Mouse (Mus musculus) liver, embryonic 11.5 days (tissue): ENCODE data around the gene Gabrb3. TPM values are rescaled to one million over a fixed set of nuclear protein-coding genes. Genes with fewer than 3 reads are reported as not detected.

ENCODE experiments used
- ATAC-seq: fragments of 200-750 bp; cut with Nextera tagmentation; replicated peaks from 2 replicates; pipeline ENCODE4 v1.8.0; 2017; ENCODE audit warnings: moderate number of reproducible peaks, mild to moderate bottlenecking, moderate TSS enrichment, moderate library complexity; ENCODE audit not compliant: low FRiP score
- DNase-seq: peaks from one replicate; pipeline ENCODE4 v3.0.0-alpha.2; 2017; ENCODE audit warnings: low spot score
- H3K27ac ChIP-seq: fragments of 300-500 bp; sonication (generic); 2 replicates; pipeline ENCODE4 v1.5.1; 2014; ENCODE audit warnings: mild to moderate bottlenecking, low read depth, low read length, control low read depth
- H3K27me3 ChIP-seq: fragments of 300-500 bp; sonication (generic); replicated peaks from 2 replicates; pipeline ENCODE4 v1.6.1; 2014; ENCODE audit warnings: low read length, mixed read lengths; ENCODE audit not compliant: control insufficient read depth, insufficient read depth
- H3K36me3 ChIP-seq: fragments of 300-500 bp; sonication (generic); 2 replicates; pipeline ENCODE4 v1.6.1; 2014; ENCODE audit warnings: mild to moderate bottlenecking, low read length, moderate library complexity, mixed read lengths; ENCODE audit not compliant: control insufficient read depth, insufficient read depth
- H3K4me1 ChIP-seq: fragments of 300-500 bp; sonication (generic); replicated peaks from 2 replicates; pipeline ENCODE4 v1.6.1; 2014; ENCODE audit warnings: low read length, mixed read lengths; ENCODE audit not compliant: control insufficient read depth, insufficient read depth
- H3K4me2 ChIP-seq: fragments of 300-500 bp; sonication (generic); 2 replicates; pipeline ENCODE4 v1.6.1; 2014; ENCODE audit warnings: mild to moderate bottlenecking, control low read depth, moderate library complexity
- H3K4me3 ChIP-seq: fragments of 300-500 bp; sonication (generic); 2 replicates; pipeline ENCODE4 v1.5.1; 2014; ENCODE audit warnings: low read depth, low read length, control low read depth
- H3K9ac ChIP-seq: fragments of 300-500 bp; sonication (generic); 2 replicates; pipeline ENCODE4 v1.6.1; 2014; ENCODE audit warnings: low read depth, low read length, control low read depth
- H3K9me3 ChIP-seq: fragments of 300-500 bp; sonication (generic); 2 replicates; pipeline ENCODE4 v1.6.1; 2016; ENCODE audit warnings: low read length, inconsistent platforms, mixed read lengths; ENCODE audit not compliant: control insufficient read depth
- WGBS: fragments of 180-500 bp; shearing (Covaris S2); extraction: QIAGEN DNeasy Blood & Tissue Kit; methylation state at CpG from one replicate; pipeline ENCODE4 v1.1.7; 2014; 5-methylcytosine and 5-hydroxymethylcytosine counted together
- polyA plus RNA-seq: library from polyadenylated mRNA; unstranded; fragments of >200 nt; fragmentation: Nextera tagmentation; extraction: Ambion mirVana; gene quantifications from 2 replicates; pipeline ENCODE4 v1.2.1, GENCODE M21; 2014

Gene Gabrb3
- polyA plus RNA-seq, 1 experiment from 2014 or later = 0.95 TPM

DNA sequence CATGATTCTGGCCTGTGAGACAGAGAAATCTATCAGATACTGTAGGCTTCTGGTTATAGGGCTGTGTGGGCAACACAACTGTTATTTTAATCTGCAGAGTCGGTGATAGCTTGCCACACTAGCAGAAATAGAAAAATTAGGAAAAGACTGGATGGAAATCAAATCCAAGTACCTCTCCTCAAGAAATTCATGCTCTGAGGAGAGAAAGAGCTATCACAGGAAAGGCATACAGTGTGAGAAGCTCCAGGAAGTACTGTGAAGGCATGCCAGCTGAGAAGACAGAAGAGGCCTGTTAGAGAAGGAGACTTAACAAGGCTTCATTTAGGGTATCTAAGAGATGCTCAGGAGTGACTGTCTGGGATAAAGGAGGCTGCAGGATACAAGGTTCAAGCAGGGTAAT is 3.2 kb downstream of the Gabrb3 start:
- H3K4me3 ChIP-seq = no peak overlapping the region
- no peak for DNase-seq
- no peaks in the 10 kb centered on the region for H3K27me3 ChIP-seq
- no peaks in the 10 kb centered on the region for H3K36me3 ChIP-seq
- ATAC-seq = no peak
- H3K4me1 ChIP-seq = no peaks in the 10 kb centered on the region
- H3K27ac ChIP-seq = no peak overlapping the region
- no peak overlapping the region for H3K9ac ChIP-seq
- H3K4me2 ChIP-seq = no peak overlapping the region
- 81% methylated on average over 1 of the region's 1 CpGs for WGBS
- no peaks in the 10 kb centered on the region for H3K9me3 ChIP-seq

- Histone ChIP-seq H3K36me3 (no peaks in the 10 kb centered on the region), H3K27me3 (no peaks in the 10 kb centered on the region), H3K4me3 (no peak overlapping the region), H3K9ac (no peak overlapping the region), H3K27ac (no peak overlapping the region), H3K4me1 (no peaks in the 10 kb centered on the region), H3K4me2 (no peak overlapping the region), H3K9me3 (no peaks in the 10 kb centered on the region)
- 64% methylated on average over 1 of the region's 1 CpGs for WGBS
- DNase-seq = no peak
- no peak for ATAC-seq
These were observed 28.7 kb downstream of the Gabrb3 start for GRCm38 (mm10) chr7:57448239-57448638.

- ATAC-seq (no peak), DNase-seq (no peak)
- Histone ChIP-seq H3K9ac (no peak overlapping the region), H3K4me1 (no peaks in the 10 kb centered on the region), H3K27me3 (no peaks in the 10 kb centered on the region), H3K4me2 (no peak overlapping the region), H3K9me3 (no peaks in the 10 kb centered on the region), H3K27ac (no peak overlapping the region), H3K36me3 (no peaks in the 10 kb centered on the region), H3K4me3 (no peak overlapping the region)
- WGBS = 59% methylated on average over 5 of the region's 5 CpGs
These were observed 40.9 kb downstream of the Gabrb3 start for GRCm38 (mm10) chr7:57460354-57460753.

DNA sequence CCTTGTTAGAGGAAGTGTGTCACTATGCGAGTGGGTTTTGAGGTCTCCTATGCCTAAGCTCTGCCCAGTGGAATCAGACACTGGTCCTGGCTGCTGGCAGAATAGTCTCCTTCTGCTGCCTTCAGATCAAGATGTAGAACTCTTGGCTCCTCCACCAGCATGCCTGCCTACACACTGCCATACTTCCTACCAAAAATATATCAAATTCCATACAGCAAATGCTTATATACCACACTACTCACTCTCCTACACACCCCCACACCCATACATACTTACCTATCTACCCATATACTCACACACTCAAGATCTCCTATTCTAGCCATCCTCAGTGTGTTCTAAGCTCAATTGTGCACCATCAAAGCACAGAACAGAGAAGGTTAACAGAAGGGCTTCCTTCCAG is 51.8 kb downstream of the Gabrb3 start:
- no peak overlapping the region for H3K4me3 ChIP-seq
- no peaks in the 10 kb centered on the region for H3K4me1 ChIP-seq
- DNase-seq = no peak
- H3K27ac ChIP-seq = no peak overlapping the region
- ATAC-seq = no peak
- no peaks in the 10 kb centered on the region for H3K36me3 ChIP-seq
- H3K9me3 ChIP-seq = no peaks in the 10 kb centered on the region
- no peak overlapping the region for H3K4me2 ChIP-seq
- no peaks in the 10 kb centered on the region for H3K27me3 ChIP-seq
- H3K9ac ChIP-seq = no peak overlapping the region
- 93% methylated on average over 1 of the region's 1 CpGs for WGBS

DNA sequence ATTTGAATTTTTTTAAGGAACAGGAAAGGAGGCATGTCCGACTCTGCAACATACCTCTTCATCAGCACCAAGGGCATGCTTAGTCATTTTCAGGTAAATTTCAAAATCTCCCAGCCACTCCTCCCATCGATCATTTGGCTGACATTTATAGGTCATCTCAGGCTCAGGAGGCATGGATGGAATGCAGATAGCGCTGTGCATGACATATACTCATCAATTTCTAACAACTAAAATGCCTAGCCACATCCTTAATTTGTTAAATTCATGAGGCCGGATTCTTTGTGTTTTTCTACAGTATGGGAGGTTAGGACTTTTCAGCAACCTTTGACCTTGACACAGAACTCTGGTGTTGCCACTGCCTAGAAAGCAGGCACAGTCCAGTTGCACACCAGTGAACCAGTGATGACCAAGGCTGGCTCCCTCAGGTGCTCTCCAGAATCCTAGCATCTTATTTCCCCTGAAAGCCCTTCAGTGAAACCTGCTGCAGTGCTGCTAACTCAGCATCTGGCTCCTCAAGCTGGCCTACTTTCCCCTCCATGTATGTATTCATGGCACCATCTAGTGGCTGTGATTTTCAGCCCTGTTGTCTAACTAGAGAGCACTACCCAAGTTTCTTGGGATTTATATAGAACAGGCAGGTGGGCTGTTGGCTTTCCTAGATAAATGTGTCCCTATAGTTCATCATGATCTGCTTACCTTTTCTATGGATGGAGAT is 54.5 kb downstream of the Gabrb3 start:
- no peak for ATAC-seq
- H3K27me3 ChIP-seq = no peaks in the 10 kb centered on the region
- no peaks in the 10 kb centered on the region for H3K9me3 ChIP-seq
- H3K36me3 ChIP-seq = no peaks in the 10 kb centered on the region
- H3K27ac ChIP-seq = no peak overlapping the region
- DNase-seq = no peak
- no peaks in the 10 kb centered on the region for H3K4me1 ChIP-seq
- no peak overlapping the region for H3K9ac ChIP-seq
- 65% methylated on average over 4 of the region's 4 CpGs for WGBS
- H3K4me3 ChIP-seq = no peak overlapping the region
- no peak overlapping the region for H3K4me2 ChIP-seq

GRCm38 (mm10) chr7:57482896-57483295 is 63.4 kb downstream of the Gabrb3 start:
- DNase-seq = no peak

GRCm38 (mm10) chr7:57486907-57487306 is 67.4 kb downstream of the Gabrb3 start:
- DNase-seq (no peak), ATAC-seq (no peak)
- no peak overlapping the region for H3K9ac ChIP-seq
- H3K36me3 ChIP-seq = no peaks in the 10 kb centered on the region
- H3K4me2 ChIP-seq = no peak overlapping the region
- H3K9me3 ChIP-seq = no peaks in the 10 kb centered on the region
- WGBS = 74% methylated on average over 6 of the region's 6 CpGs
- no peak overlapping the region for H3K4me3 ChIP-seq
- H3K27ac ChIP-seq = no peak overlapping the region
- no peaks in the 10 kb centered on the region for H3K4me1 ChIP-seq
- no peaks in the 10 kb centered on the region for H3K27me3 ChIP-seq

More at GRCm38 (mm10) chr7:57482896-57483295, 63.4 kb downstream of the Gabrb3 start:
- Histone ChIP-seq H3K27me3 (no peaks in the 10 kb centered on the region), H3K4me3 (no peak overlapping the region), H3K9ac (no peak overlapping the region), H3K36me3 (no peaks in the 10 kb centered on the region), H3K9me3 (no peaks in the 10 kb centered on the region), H3K4me2 (no peak overlapping the region), H3K27ac (no peak overlapping the region), H3K4me1 (no peaks in the 10 kb centered on the region)
- ATAC-seq = no peak

- H3K9me3 ChIP-seq = no peaks in the 10 kb centered on the region
- no peak overlapping the region for H3K9ac ChIP-seq
- H3K4me2 ChIP-seq = no peak overlapping the region
- no peak for DNase-seq
- no peaks in the 10 kb centered on the region for H3K36me3 ChIP-seq
- no peaks in the 10 kb centered on the region for H3K27me3 ChIP-seq
- H3K4me1 ChIP-seq = no peaks in the 10 kb centered on the region
- WGBS = 72% methylated on average over 4 of the region's 4 CpGs
- H3K4me3 ChIP-seq = no peak overlapping the region
- ATAC-seq = no peak
- H3K27ac ChIP-seq = no peak overlapping the region
These were observed 72.3 kb downstream of the Gabrb3 start for GRCm38 (mm10) chr7:57491795-57492194.

- ATAC-seq (no peak), DNase-seq (no peak)
- WGBS = 71% methylated on average over 4 of the region's 4 CpGs
- H3K4me2 ChIP-seq = no peak overlapping the region
- no peak overlapping the region for H3K9ac ChIP-seq
- H3K4me1 ChIP-seq = no peaks in the 10 kb centered on the region
- H3K4me3 ChIP-seq = no peak overlapping the region
- H3K27ac ChIP-seq = no peak overlapping the region
- H3K9me3 ChIP-seq = no peaks in the 10 kb centered on the region
- peaks cover 8% of the 10 kb centered on the region; the same call in 1 of the 2 replicates for H3K27me3 ChIP-seq
- no peaks in the 10 kb centered on the region for H3K36me3 ChIP-seq
These were observed 83.3 kb downstream of the Gabrb3 start for GRCm38 (mm10) chr7:57502809-57503208.
